Mouse (Mus musculus): ENCODE measurements around the gene Gm11758.
"Not testable (repeated sequence)": the region's sequence is repeated elsewhere in the genome, so short reads cannot be mapped to it uniquely, and the experiment has no call there.

Gm11758 gene

GRCm38 (mm10) chr4:73876166-73876565 is at the start of gene Gm11758:
TSS of gene Gm11758 (minus strand) at chr4:73876266.
- not testable (repeated sequence) for DNase-seq (ENCODE audit: low read depth)

GRCm38 (mm10) chr4:73920660-73921059 is 44.6 kb upstream of the Gm11758 start, which contains the start of gene Gm11756:
TSS of gene Gm11756 (minus strand) at chr4:73920760.
- not testable (repeated sequence) for DNase-seq (ENCODE audit: low read depth)

GRCm38 (mm10) chr4:73905853-73906252 is 29.8 kb upstream of the Gm11758 start, which contains the start of gene Gm13871:
TSS of gene Gm13871 (minus strand) at chr4:73905953.
- DNase-seq (ENCODE audit: low read depth), result not testable (repeated sequence)

GRCm38 (mm10) chr4:73891012-73891411 is 14.9 kb upstream of the Gm11758 start, which contains the start of gene Gm11757:
TSS of gene Gm11757 (minus strand) at chr4:73891112.
- not testable (repeated sequence) for DNase-seq (ENCODE audit: low read depth)

- no peak for DNase-seq (ENCODE audit: low read depth)
These were observed 49.5 kb downstream of the Gm11758 start for GRCm38 (mm10) chr4:73826587-73826986.

Measured in c-Kit-positive CD71-positive TER-119-negative erythroid progenitor cells, embryonic 14.5 days (primary cell).